Mouse (Mus musculus): ENCODE measurements around the gene Mgat3. TPM values are rescaled to one million over a fixed set of nuclear protein-coding genes. Genes with fewer than 3 reads are reported as not detected.

Mgat3 gene
- polyA plus RNA-seq, 1 experiment from 2014 or later, result 0.55 TPM

DNA sequence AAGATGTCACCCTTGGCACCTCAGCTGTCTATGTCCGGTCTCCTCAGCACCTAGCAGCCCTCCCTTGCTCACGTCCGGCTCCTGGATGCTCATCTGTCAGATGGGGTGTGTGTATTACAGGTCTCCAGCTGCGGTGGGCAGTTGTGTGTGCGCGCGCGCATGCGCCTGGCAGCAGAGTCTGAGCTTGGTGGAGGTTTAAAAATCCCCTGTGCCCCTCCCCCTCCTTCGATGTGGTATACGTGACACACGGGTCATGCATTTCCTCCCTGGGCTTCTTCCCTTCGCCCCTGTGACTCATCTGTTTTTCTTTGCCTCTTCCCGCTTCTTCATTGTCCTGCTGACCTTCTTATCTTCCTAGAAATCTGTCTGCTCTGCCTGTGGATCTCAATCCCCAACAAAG lies 45.7 kb downstream of the Mgat3 start:
- H3K4me2 ChIP-seq (ENCODE audit: low read depth, low read length), result peak overlapping the region; percentile 7; the same call in 1 of the 2 replicates
- H3K36me3 ChIP-seq (ENCODE audit: control insufficient read depth, insufficient read depth), result no peaks in the 10 kb centered on the region
- no peak overlapping the region for H3K4me3 ChIP-seq (ENCODE audit: low read depth, low read length)
- ATAC-seq (ENCODE audit: low read depth), result 0 out of 2 replicates have a peak, but pooled peaks have one; percentile 9
- no peaks in the 10 kb centered on the region for H3K27me3 ChIP-seq (ENCODE audit: control insufficient read depth, insufficient read depth, low read depth, low read length)
- WGBS (ENCODE audit: insufficient replicate concordance), result 15% methylated on average over 14 of the region's 14 CpGs
- no peak overlapping the region for H3K9ac ChIP-seq (ENCODE audit: low read depth, low read length)
- H3K27ac ChIP-seq (ENCODE audit: low read length), result no peak overlapping the region
- no peaks in the 10 kb centered on the region for H3K9me3 ChIP-seq (replicated peaks; ENCODE audit: control insufficient read depth, low read length)
- peaks cover 2% of the 10 kb centered on the region for H3K4me1 ChIP-seq (ENCODE audit: control insufficient read depth, low read depth, low read length)

DNA sequence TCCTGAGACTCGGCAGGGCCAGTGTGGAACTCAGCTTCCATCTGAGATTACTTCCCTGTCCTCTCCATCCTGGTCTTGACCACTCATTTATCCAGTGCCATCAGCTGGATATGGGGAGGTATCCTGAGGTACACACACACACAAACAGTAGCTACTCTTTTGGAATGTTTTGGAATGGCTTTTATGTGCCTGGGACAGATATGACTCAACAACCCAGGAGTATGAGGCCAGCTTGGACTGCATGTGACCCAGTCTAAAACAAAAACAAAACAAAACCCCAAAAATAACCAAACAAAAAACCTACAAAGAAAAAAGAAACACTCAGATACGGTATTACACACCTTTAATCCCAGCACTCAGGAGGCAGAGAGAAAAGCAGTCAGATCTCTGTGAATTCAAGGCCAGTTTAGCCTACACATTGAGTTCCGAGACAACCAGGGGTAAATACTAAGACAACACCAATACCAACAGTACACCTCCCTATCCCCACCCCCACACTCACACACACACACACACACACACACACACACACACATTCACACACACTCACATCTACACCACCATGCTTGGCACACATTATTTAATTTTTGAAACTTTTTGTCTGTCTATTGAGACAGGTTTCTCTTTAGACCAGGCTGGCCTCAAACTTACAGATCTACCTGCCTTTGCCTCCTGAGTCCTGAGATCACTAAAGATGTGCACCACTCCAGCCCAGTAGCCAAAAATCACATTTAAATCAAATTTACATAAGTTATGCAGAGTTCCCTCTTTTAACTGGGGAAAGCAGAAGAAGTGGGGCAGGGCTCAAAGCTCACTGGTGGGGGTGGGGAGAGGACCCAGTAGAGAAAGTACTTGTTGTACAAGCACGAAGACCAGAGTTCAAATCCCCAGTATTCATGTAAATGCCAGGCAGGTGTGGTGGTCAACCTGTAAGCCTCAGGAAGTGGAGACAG lies 46.5 kb downstream of the Mgat3 start:
- no peak overlapping the region for H3K27ac ChIP-seq (ENCODE audit: low read length)
- WGBS (ENCODE audit: insufficient replicate concordance), result 36% methylated on average over 4 of the region's 4 CpGs
- no peak overlapping the region for H3K4me3 ChIP-seq (ENCODE audit: low read depth, low read length)
- H3K27me3 ChIP-seq (ENCODE audit: control insufficient read depth, insufficient read depth, low read depth, low read length), result no peaks in the 10 kb centered on the region
- no peak overlapping the region for H3K9ac ChIP-seq (ENCODE audit: low read depth, low read length)
- no peaks in the 10 kb centered on the region for H3K36me3 ChIP-seq (ENCODE audit: control insufficient read depth, insufficient read depth)
- H3K4me1 ChIP-seq (ENCODE audit: control insufficient read depth, low read depth, low read length), result peaks cover 2% of the 10 kb centered on the region
- ATAC-seq (ENCODE audit: low read depth), result no peak
- H3K4me2 ChIP-seq (ENCODE audit: low read depth, low read length), result peak overlapping the region; percentile 7; the same call in 1 of the 2 replicates
- H3K9me3 ChIP-seq (replicated peaks; ENCODE audit: control insufficient read depth, low read length), result no peaks in the 10 kb centered on the region

DNA sequence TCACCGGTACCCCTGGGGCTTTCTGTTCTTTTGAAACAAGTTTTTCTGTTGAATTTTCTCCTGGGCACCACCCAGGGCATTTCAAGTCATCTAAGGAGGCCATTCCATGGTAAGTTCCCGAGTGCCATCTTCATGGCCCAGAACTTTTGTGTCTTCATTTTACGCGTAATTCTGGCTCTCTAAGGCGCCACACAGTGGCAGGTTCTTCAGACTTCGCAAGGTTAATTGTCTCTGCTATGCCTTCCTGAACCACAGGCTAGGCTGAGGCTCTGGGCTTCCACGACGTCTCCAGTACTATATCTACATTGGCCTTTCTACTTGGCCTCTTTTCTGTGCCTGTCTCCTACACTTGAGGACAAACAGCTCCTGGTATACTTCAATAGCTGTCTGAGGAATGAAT lies 47.5 kb downstream of the Mgat3 start:
- no peaks in the 10 kb centered on the region for H3K27me3 ChIP-seq (ENCODE audit: control insufficient read depth, insufficient read depth, low read depth, low read length)
- H3K4me2 ChIP-seq (ENCODE audit: low read depth, low read length), result no peak overlapping the region
- WGBS (ENCODE audit: insufficient replicate concordance), result 53% methylated on average over 8 of the region's 8 CpGs
- no peak overlapping the region for H3K27ac ChIP-seq (ENCODE audit: low read length)
- no peaks in the 10 kb centered on the region for H3K36me3 ChIP-seq (ENCODE audit: control insufficient read depth, insufficient read depth)
- H3K4me3 ChIP-seq (ENCODE audit: low read depth, low read length), result no peak overlapping the region
- no peaks in the 10 kb centered on the region for H3K9me3 ChIP-seq (replicated peaks; ENCODE audit: control insufficient read depth, low read length)
- peaks cover 4% of the 10 kb centered on the region for H3K4me1 ChIP-seq (ENCODE audit: control insufficient read depth, low read depth, low read length)
- ATAC-seq (ENCODE audit: low read depth), result no peak
- no peak overlapping the region for H3K9ac ChIP-seq (ENCODE audit: low read depth, low read length)

DNA sequence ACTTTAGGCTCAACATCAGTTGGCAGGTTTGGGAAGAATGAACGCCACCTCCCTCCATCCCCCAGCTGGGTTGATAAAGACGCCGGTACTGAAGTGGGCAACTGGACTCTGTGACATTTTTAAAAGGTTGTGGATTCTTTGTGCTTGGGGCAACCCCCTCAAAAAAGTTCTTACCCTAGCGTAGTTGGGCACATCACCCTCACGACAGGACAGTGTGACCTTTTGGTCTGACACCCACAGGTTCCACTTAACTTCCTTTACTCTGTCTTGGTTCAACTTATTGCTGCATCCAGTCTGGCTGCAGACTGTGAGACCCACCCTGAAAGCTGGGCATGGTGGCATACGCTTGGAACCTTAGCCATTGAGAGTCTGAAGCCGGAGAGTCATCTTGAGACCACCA lies 50.2 kb downstream of the Mgat3 start:
- Histone ChIP-seq H3K27ac (ENCODE audit: low read length) (no peak overlapping the region), H3K4me3 (ENCODE audit: low read depth, low read length) (no peak overlapping the region), H3K36me3 (ENCODE audit: control insufficient read depth, insufficient read depth) (no peaks in the 10 kb centered on the region), H3K9ac (ENCODE audit: low read depth, low read length) (no peak overlapping the region), H3K4me1 (ENCODE audit: control insufficient read depth, low read depth, low read length) (peaks cover 4% of the 10 kb centered on the region), H3K27me3 (ENCODE audit: control insufficient read depth, insufficient read depth, low read depth, low read length) (no peaks in the 10 kb centered on the region), H3K9me3 (replicated peaks; ENCODE audit: control insufficient read depth, low read length) (no peaks in the 10 kb centered on the region), H3K4me2 (ENCODE audit: low read depth, low read length) (no peak overlapping the region)
- ATAC-seq (ENCODE audit: low read depth), result no peak
- WGBS (ENCODE audit: insufficient replicate concordance), result 71% methylated on average over 7 of the region's 7 CpGs

DNA sequence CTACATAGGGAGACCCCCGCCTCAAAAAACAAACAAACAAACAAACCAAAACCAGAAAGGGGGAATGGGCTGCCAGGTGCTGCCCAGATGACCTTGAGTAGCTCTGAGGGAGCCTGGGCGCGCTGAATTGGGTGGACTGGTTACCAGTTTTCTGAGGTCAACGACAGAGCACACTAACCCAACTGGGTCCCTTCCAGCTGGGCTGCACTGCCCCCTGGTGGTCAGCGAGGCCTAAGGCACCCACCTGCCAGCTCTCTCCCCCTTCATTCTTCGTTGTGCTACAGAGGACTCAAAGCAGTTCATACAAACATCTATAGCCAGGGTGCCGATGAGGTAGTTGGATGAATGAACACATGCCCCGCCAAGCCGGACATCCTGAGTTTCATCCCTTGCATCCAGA lies 51.7 kb downstream of the Mgat3 start:
- H3K27ac ChIP-seq (ENCODE audit: low read length), result no peak overlapping the region
- peaks cover 2% of the 10 kb centered on the region; the same call in 1 of the 2 replicates for H3K4me1 ChIP-seq (ENCODE audit: control insufficient read depth, low read depth, low read length)
- H3K9ac ChIP-seq (ENCODE audit: low read depth, low read length), result no peak overlapping the region
- no peaks in the 10 kb centered on the region for H3K27me3 ChIP-seq (ENCODE audit: control insufficient read depth, insufficient read depth, low read depth, low read length)
- peak; percentile 72 for ATAC-seq (ENCODE audit: low read depth)
- H3K9me3 ChIP-seq (replicated peaks; ENCODE audit: control insufficient read depth, low read length), result no peaks in the 10 kb centered on the region
- H3K4me2 ChIP-seq (ENCODE audit: low read depth, low read length), result no peak overlapping the region
- no peak overlapping the region for H3K4me3 ChIP-seq (ENCODE audit: low read depth, low read length)
- 14% methylated on average over 9 of the region's 9 CpGs for WGBS (ENCODE audit: insufficient replicate concordance)
- no peaks in the 10 kb centered on the region for H3K36me3 ChIP-seq (ENCODE audit: control insufficient read depth, insufficient read depth)

DNA sequence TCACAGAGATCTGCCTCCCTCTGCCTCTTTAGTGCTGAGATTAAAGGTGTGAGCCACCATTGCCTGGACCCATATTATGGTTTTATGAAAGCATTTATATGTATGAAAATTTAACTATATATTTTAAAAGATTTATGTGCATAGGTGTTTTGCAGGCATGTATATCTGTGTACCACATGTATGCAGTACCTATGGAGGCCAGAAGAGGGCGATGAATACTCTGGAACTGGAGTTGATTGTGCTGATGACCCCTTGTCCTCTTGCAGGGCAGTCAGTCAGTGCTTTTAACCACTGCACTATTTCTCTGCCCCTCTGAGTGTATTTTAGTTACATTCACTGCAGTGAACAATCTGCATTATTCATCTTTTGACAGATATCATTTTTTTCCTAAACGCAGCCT lies 52.3 kb downstream of the Mgat3 start:
- no peaks in the 10 kb centered on the region for H3K36me3 ChIP-seq (ENCODE audit: control insufficient read depth, insufficient read depth)
- H3K9me3 ChIP-seq (replicated peaks; ENCODE audit: control insufficient read depth, low read length), result no peaks in the 10 kb centered on the region
- H3K4me3 ChIP-seq (ENCODE audit: low read depth, low read length), result no peak overlapping the region
- no peaks in the 10 kb centered on the region for H3K27me3 ChIP-seq (ENCODE audit: control insufficient read depth, insufficient read depth, low read depth, low read length)
- H3K9ac ChIP-seq (ENCODE audit: low read depth, low read length), result no peak overlapping the region
- no peak overlapping the region for H3K27ac ChIP-seq (ENCODE audit: low read length)
- peaks cover 2% of the 10 kb centered on the region; the same call in 1 of the 2 replicates for H3K4me1 ChIP-seq (ENCODE audit: control insufficient read depth, low read depth, low read length)
- no peak overlapping the region for H3K4me2 ChIP-seq (ENCODE audit: low read depth, low read length)
- WGBS (ENCODE audit: insufficient replicate concordance), result 47% methylated on average over 2 of the region's 2 CpGs
- ATAC-seq (ENCODE audit: low read depth), result peak; percentile 64

DNA sequence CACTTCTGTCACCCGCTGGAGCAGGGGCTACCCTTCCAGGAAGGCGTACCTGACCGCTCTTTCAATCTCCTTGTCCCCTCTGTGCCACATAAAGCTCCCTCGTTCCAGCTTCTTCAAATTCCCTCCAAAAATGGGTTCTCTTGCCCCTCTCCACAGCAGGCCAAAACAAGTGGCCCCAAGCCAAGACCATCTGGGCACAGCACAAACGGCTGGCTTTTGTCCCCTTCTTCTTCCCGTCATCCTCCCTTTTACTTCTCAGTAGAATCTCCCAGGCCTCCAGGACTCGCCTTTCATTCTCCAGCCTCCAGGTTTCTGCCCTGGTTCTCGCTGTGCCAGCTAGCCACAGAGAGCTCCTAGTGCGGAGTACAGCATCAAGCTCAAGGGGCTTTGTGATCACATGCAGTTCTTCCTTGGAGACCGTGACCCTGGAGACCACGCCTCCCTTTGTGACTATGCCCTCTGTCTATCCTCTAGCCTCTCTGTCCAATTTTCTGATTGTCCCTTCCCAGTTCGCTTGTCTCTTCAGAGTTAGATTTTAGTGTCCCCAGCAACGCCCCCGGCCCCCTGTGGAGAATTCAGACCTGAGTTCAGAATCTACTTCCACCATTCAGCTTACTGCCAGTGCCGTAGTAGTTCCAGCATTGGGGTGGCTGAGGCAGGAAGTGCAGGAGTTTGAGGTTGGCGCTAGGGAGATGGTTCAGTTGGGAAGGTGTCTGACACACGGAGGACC lies 54.7 kb downstream of the Mgat3 start:
- no peak overlapping the region for H3K27ac ChIP-seq (ENCODE audit: low read length)
- 67% methylated on average over 17 of the region's 17 CpGs for WGBS (ENCODE audit: insufficient replicate concordance)
- H3K4me2 ChIP-seq (ENCODE audit: low read depth, low read length), result no peak overlapping the region
- no peak for ATAC-seq (ENCODE audit: low read depth)
- no peaks in the 10 kb centered on the region for H3K27me3 ChIP-seq (ENCODE audit: control insufficient read depth, insufficient read depth, low read depth, low read length)
- no peaks in the 10 kb centered on the region for H3K9me3 ChIP-seq (replicated peaks; ENCODE audit: control insufficient read depth, low read length)
- H3K4me3 ChIP-seq (ENCODE audit: low read depth, low read length), result no peak overlapping the region
- peaks cover 6% of the 10 kb centered on the region for H3K4me1 ChIP-seq (ENCODE audit: control insufficient read depth, low read depth, low read length)
- no peak overlapping the region for H3K9ac ChIP-seq (ENCODE audit: low read depth, low read length)
- H3K36me3 ChIP-seq (ENCODE audit: control insufficient read depth, insufficient read depth), result no peaks in the 10 kb centered on the region

DNA sequence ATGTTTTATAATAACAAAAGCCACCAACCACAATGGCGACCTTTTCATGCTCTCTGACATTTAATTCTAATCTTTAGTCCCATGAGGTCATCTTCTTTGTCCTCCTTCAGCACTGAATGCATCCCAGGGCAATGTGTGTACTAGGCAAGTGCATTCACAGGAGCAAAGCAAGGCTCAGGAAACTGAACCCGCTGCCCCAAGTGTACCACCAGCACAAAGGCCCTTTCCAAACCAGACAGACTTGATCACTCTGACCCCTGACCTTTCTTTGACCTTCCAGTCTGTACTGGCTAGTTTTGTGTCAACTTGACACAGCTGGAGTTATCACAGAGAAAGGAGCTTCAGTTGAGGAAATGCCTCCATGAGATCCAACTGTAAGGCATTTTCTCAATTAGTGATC lies 58.8 kb downstream of the Mgat3 start:
- H3K4me1 ChIP-seq (ENCODE audit: control insufficient read depth, low read depth, low read length), result peaks cover 23% of the 10 kb centered on the region
- H3K9me3 ChIP-seq (replicated peaks; ENCODE audit: control insufficient read depth, low read length), result no peaks in the 10 kb centered on the region
- no peak overlapping the region for H3K4me3 ChIP-seq (ENCODE audit: low read depth, low read length)
- no peaks in the 10 kb centered on the region for H3K27me3 ChIP-seq (ENCODE audit: control insufficient read depth, insufficient read depth, low read depth, low read length)
- 69% methylated on average over 2 of the region's 2 CpGs for WGBS (ENCODE audit: insufficient replicate concordance)
- peaks cover 12% of the 10 kb centered on the region; the same call in 1 of the 2 replicates for H3K36me3 ChIP-seq (ENCODE audit: control insufficient read depth, insufficient read depth)
- H3K4me2 ChIP-seq (ENCODE audit: low read depth, low read length), result no peak overlapping the region
- no peak overlapping the region for H3K9ac ChIP-seq (ENCODE audit: low read depth, low read length)
- no peak for ATAC-seq (ENCODE audit: low read depth)
- no peak overlapping the region for H3K27ac ChIP-seq (ENCODE audit: low read length)

DNA sequence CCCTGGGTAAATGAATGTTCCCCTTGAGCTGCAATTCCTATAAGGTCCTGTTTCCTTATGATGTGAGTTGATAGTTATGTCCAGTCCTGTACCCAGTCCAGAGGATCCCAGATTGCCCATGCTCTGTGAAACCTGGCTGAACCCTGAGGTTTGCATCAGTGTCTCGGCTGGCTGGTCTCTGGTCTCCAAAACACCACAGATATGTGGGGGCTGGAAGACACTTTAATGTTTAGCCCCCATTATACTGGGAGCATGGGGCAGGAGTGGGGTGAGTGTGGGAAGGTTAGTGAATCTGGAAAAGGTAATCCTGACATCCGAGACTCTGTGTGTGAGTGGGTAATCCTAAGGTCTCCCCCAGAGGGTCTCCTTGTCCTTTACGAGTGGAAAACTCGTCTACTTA lies 59.5 kb downstream of the Mgat3 start:
- no peak for ATAC-seq (ENCODE audit: low read depth)
- H3K9me3 ChIP-seq (replicated peaks; ENCODE audit: control insufficient read depth, low read length), result no peaks in the 10 kb centered on the region
- H3K27ac ChIP-seq (ENCODE audit: low read length), result peak overlapping the region; percentile 93
- H3K27me3 ChIP-seq (ENCODE audit: control insufficient read depth, insufficient read depth, low read depth, low read length), result no peaks in the 10 kb centered on the region
- WGBS (ENCODE audit: insufficient replicate concordance), result 64% methylated on average over 4 of the region's 4 CpGs
- H3K36me3 ChIP-seq (ENCODE audit: control insufficient read depth, insufficient read depth), result peaks cover 17% of the 10 kb centered on the region
- H3K9ac ChIP-seq (ENCODE audit: low read depth, low read length), result peak overlapping the region; percentile 61
- peaks cover 23% of the 10 kb centered on the region for H3K4me1 ChIP-seq (ENCODE audit: control insufficient read depth, low read depth, low read length)
- H3K4me3 ChIP-seq (ENCODE audit: low read depth, low read length), result peak overlapping the region; percentile 50; the same call in 1 of the 2 replicates
- H3K4me2 ChIP-seq (ENCODE audit: low read depth, low read length), result peak overlapping the region; percentile 86; the same call in 1 of the 2 replicates
